Mouse (Mus musculus): ENCODE measurements at regions not wholly inside any gene's neighbourhood (a gene's known extent, or its start where the extent isn't known, plus 50 kb on each side); places are given as distances from the start of the nearest gene placed in this dataset.

DNA sequence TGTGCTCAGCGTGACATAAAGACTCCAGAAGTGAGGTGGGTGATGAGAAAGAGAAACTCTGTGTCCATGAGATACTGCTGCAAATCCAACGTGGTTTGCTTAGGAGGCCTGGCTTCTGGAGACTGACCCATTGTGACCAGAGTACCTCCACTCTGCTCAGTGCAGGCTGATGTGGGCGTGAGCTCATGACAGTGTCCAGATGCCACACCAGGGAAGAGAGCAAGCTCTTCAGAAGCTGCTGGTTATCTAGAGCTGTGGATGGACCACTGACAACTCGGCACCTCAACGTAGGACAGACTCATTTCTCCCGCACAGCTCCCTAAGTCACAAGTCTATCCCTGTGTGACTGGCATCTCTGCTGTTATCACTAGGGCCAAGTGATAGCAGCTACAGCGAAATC, 114.9 kb upstream of the N6amt1 start:
- TF ChIP-seq CTCF (conservative IDR thresholded peaks at IDR 0.05; ENCODE audit: insufficient read depth, insufficient read length, low read depth, low read length): no peak
- TF ChIP-seq POLR2A (IDR thresholded peaks at IDR 0.05; ENCODE audit: low read depth, low read length): no peak

All from kidney, adult 2 months (tissue).